Mouse (Mus musculus) cortical plate, adult 2 months (tissue): ENCODE measurements around the gene Ikzf3.

Source experiments
- CTCF ChIP-seq: fragments of 200-500 bp; IDR thresholded peaks from 2 replicates; pipeline ENCODE4 v1.5.1; 2011; ENCODE audit warnings: mild to moderate bottlenecking, control low read depth, low read length; ENCODE audit not compliant: insufficient read depth; ENCODE audit errors: extremely low read depth
- POLR2A ChIP-seq: fragments of 200-500 bp; IDR thresholded peaks from 2 replicates; pipeline ENCODE4 v1.6.1; 2011; ENCODE audit warnings: mild to moderate bottlenecking, low read length, control low read depth; ENCODE audit not compliant: insufficient read depth; ENCODE audit errors: extremely low read depth

DNA sequence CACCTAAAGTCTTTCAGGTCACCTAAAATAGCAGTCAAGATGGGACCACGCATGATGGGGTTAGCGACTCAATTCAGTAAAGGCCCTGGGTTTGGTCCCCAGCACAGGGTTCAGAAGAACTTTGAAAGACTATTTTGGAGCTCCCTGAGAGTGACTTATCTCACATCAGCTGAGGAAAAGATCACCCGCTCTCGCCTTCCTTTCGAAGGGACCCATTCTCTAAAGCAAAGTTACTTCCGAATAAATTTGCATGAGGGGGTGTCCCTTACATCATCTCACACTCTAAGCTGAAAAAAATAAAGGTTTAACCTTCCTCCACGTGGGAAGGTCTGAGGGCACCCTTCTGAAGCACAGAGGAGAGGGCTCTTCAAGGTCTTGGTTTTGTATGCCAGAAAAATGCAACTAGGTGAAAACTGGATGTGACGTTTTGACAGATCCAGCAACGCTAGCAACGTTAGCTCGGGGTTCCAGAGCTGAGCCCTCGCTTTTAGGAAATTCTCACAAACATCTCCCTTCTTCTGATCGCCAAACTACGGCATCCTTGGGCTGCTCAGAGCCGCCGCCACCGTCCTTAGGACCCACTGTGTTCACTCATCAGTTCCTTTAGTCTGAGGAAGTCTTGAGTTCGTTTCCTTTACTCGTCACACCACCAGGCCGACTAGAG is 4.6 kb upstream of the Ikzf3 start:
- TF ChIP-seq POLR2A (no peak), CTCF (no peak)
